Mouse (Mus musculus) liver, postnatal 0 days (tissue): ENCODE data around the gene Gzmd. TPM values are rescaled to one million over a fixed set of nuclear protein-coding genes. Genes with fewer than 3 reads are reported as not detected.
A peak's percentile ranks its signal among the peaks of the same experiment; 100 is the strongest.
"Not testable (repeated sequence)": the region's sequence is repeated elsewhere in the genome, so short reads cannot be mapped to it uniquely, and the experiment has no call there.

Experiments used
- ATAC-seq: fragments of 200-750 bp; cut with Nextera tagmentation; 2 replicates; pipeline ENCODE4 v1.8.0; 2017; ENCODE audit warnings: mild to moderate bottlenecking, moderate library complexity
- DNase-seq: peaks from one replicate; pipeline ENCODE4 v3.0.0-alpha.2; 2016
- H3K27ac ChIP-seq: fragments of 300-500 bp; sonication (generic); 2 replicates; pipeline ENCODE4 v1.5.1; 2014; ENCODE audit warnings: antibody characterized with exemption, moderate library complexity, mild to moderate bottlenecking, low read depth
- H3K27me3 ChIP-seq: fragments of 300-500 bp; sonication (generic); 2 replicates; pipeline ENCODE4 v1.6.1; 2014; ENCODE audit warnings: low read length, control low read depth, mixed read lengths; ENCODE audit not compliant: insufficient read depth
- H3K36me3 ChIP-seq: fragments of 300-500 bp; sonication (generic); replicated peaks from 2 replicates; pipeline ENCODE4 v1.6.1; 2014; ENCODE audit warnings: mild to moderate bottlenecking, control low read depth, low read length, moderate library complexity, mixed read lengths; ENCODE audit not compliant: insufficient read depth
- H3K4me1 ChIP-seq: fragments of 300-500 bp; sonication (generic); 2 replicates; pipeline ENCODE4 v1.6.1; 2014; ENCODE audit warnings: antibody characterized with exemption, mild to moderate bottlenecking, control low read depth; ENCODE audit not compliant: insufficient read depth
- H3K4me2 ChIP-seq: fragments of 300-500 bp; sonication (generic); 2 replicates; pipeline ENCODE4 v1.6.1; 2014; ENCODE audit warnings: low read depth, mild to moderate bottlenecking, low read length, moderate library complexity, mixed read lengths
- H3K4me3 ChIP-seq: fragments of 300-500 bp; sonication (generic); 2 replicates; pipeline ENCODE4 v1.5.1; 2014; ENCODE audit warnings: low read depth, low read length
- H3K9ac ChIP-seq: fragments of 300-500 bp; sonication (generic); replicated peaks from 2 replicates; pipeline ENCODE4 v1.6.1; 2014; ENCODE audit warnings: mild to moderate bottlenecking, moderate library complexity
- H3K9me3 ChIP-seq: fragments of 300-500 bp; sonication (generic); 2 replicates; pipeline ENCODE4 v1.6.1; 2016; ENCODE audit warnings: mild to moderate bottlenecking, control low read depth, low read length, mixed read lengths
- CTCF ChIP-seq: sonication (generic); IDR thresholded peaks from 2 replicates; pipeline ENCODE4 v1.5.1; 2016; ENCODE audit warnings: antibody characterized with exemption, low read depth
- EP300 ChIP-seq: IDR thresholded peaks from 2 replicates; pipeline ENCODE4 v1.6.1; 2016; ENCODE audit warnings: antibody characterized with exemption, low read depth, mild to moderate bottlenecking
- WGBS: fragments of 180-500 bp; shearing (Covaris S2); extraction: QIAGEN DNeasy Blood & Tissue Kit; methylation state at CpG from one replicate; pipeline ENCODE4 v1.1.7; 2014; ENCODE audit not compliant: insufficient replicate concordance; 5-methylcytosine and 5-hydroxymethylcytosine counted together
- polyA plus RNA-seq: library from polyadenylated mRNA; unstranded; fragments of >200 nt; fragmentation: Nextera tagmentation; extraction: Ambion mirVana; gene quantifications from 2 replicates; pipeline ENCODE4 v1.2.1, GENCODE M21; 2015

Gene Gzmd
- polyA plus RNA-seq, 1 experiment from 2014 or later: not detected

DNA sequence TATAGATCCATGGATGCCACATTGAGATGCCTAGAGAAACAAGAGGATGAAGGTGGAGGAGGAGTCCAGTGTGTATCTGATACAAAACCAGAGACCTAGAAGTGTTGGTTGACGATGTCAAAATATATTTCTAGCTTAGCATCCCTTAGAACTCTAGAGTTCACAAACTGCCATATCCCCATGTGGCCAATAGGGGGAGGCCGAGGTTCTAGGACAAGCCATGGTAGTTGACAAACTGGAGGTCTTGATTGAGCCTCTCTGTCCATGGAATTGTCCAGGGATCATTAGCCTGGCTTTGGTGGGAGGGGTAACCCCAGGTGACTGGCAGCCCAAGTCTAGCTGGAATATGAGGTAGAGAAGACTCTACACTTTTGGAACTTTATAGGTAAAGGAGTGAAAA lies 22.9 kb upstream of the Gzmd start:
- Histone ChIP-seq H3K36me3 (no peaks in the 10 kb centered on the region), H3K27me3 (no peaks in the 10 kb centered on the region), H3K27ac (no peak overlapping the region), H3K9me3 (no peaks in the 10 kb centered on the region), H3K4me3 (no peak overlapping the region), H3K4me2 (no peak overlapping the region), H3K4me1 (no peaks in the 10 kb centered on the region), H3K9ac (no peak overlapping the region)
- DNase-seq (no peak), ATAC-seq (no peak)
- TF ChIP-seq EP300: no peak
- peak; percentile 51 for TF ChIP-seq CTCF
- 59% methylated on average over 2 of the region's 2 CpGs for WGBS

GRCm38 (mm10) chr14:56133675-56134074 lies 1.3 kb upstream of the Gzmd start:
- H3K9me3 ChIP-seq, H3K4me2 ChIP-seq, ATAC-seq, H3K4me3 ChIP-seq, H3K4me1 ChIP-seq, H3K9ac ChIP-seq, H3K27me3 ChIP-seq, H3K36me3 ChIP-seq, DNase-seq, H3K27ac ChIP-seq: not testable (repeated sequence)
- 63% methylated on average over 1 of the region's 1 CpGs for WGBS

DNA sequence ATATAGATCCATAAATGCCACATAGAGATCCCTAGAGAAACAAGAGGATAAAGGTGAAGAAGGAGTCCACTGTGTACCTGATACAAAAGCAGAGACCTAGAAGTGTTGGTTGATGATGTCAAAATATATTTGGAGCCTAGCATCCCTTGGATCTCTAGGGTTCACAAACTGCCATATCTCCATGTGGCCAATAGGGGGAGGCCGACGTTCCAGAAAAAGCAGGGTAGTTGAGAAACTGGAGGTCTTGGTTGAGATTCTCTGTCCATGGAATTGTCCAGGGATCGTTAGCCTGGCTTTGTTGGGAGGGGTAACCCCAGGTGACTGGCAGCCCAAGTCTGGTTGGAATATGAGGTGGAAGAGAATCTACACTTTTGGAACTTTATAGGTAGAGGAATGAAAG lies 4.1 kb downstream of the Gzmd start:
- H3K9me3 ChIP-seq: no peaks in the 10 kb centered on the region
- H3K9ac ChIP-seq: no peak overlapping the region
- H3K36me3 ChIP-seq: no peaks in the 10 kb centered on the region
- no peaks in the 10 kb centered on the region for H3K4me1 ChIP-seq
- WGBS: 32% methylated on average over 3 of the region's 3 CpGs
- H3K4me3 ChIP-seq: no peak overlapping the region
- ATAC-seq (no peak), DNase-seq (no peak)
- H3K27me3 ChIP-seq: no peaks in the 10 kb centered on the region
- TF ChIP-seq EP300 (no peak), CTCF (peak; percentile 49)
- no peak overlapping the region for H3K27ac ChIP-seq
- H3K4me2 ChIP-seq: no peak overlapping the region

DNA sequence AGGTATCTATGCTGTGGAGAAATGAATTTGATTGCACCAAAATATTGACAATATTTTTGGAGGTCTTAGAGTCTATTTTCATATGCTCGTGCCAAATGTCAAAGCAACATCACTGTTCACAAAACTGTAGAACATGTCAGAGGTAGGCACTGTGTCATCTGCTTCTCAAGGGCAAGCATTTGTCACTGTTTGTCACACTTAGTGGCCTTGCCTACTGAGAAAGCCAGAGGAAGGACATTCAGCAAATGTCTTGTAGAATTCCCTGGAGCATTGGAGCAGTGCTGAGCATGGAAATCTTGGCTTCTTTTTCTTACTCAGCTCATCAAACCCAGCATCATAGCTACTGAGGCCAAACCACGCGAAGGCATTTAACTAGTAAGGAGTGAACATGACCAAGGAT lies 8.9 kb downstream of the Gzmd start:
- Histone ChIP-seq H3K27ac (no peak overlapping the region), H3K36me3 (no peaks in the 10 kb centered on the region), H3K4me2 (no peak overlapping the region), H3K9me3 (no peaks in the 10 kb centered on the region), H3K9ac (no peak overlapping the region), H3K27me3 (no peaks in the 10 kb centered on the region), H3K4me1 (no peaks in the 10 kb centered on the region), H3K4me3 (no peak overlapping the region)
- DNase-seq (no peak), ATAC-seq (no peak)
- no peak for TF ChIP-seq EP300
- no peak for TF ChIP-seq CTCF
- WGBS: 68% methylated on average over 3 of the region's 3 CpGs

DNA sequence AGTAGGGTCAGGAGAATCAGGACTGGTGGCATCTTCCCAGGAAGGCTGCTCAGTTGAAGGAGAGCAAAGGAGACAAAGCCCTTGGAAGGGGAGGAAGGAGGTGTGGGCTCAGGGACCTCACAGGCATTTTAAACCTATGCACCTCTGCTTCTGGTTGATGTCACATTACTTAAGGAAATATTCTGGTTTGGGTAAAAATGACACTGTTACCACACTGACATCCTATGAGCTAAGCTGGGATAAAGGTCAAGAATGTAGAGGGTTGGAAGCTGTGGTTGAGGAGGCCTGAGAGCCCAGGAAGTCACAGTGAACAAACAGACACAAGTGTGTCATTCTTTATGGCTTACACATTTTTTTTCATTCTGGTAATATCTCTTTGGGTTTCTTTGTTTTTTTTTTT lies 11.9 kb downstream of the Gzmd start, which contains the start of gene Gzme:
TSS of gene Gzme (minus strand) at position 101 of the 400 bp plus-strand sequence.
- H3K27me3 ChIP-seq: no peaks in the 10 kb centered on the region
- no peak within 1 kb of the TSS for H3K9ac ChIP-seq
- no peak within 1 kb of the TSS for H3K27ac ChIP-seq
- no peak within 1 kb of the TSS for H3K4me2 ChIP-seq
- TF ChIP-seq EP300: no peak
- no peak for TF ChIP-seq CTCF
- no peaks in the 10 kb centered on the region for H3K36me3 ChIP-seq
- no peak for ATAC-seq
- H3K4me3 ChIP-seq: no peak within 1 kb of the TSS
- no peaks in the 10 kb centered on the region for H3K4me1 ChIP-seq
- no peaks in the 10 kb centered on the region for H3K9me3 ChIP-seq
- DNase-seq: no peak

DNA sequence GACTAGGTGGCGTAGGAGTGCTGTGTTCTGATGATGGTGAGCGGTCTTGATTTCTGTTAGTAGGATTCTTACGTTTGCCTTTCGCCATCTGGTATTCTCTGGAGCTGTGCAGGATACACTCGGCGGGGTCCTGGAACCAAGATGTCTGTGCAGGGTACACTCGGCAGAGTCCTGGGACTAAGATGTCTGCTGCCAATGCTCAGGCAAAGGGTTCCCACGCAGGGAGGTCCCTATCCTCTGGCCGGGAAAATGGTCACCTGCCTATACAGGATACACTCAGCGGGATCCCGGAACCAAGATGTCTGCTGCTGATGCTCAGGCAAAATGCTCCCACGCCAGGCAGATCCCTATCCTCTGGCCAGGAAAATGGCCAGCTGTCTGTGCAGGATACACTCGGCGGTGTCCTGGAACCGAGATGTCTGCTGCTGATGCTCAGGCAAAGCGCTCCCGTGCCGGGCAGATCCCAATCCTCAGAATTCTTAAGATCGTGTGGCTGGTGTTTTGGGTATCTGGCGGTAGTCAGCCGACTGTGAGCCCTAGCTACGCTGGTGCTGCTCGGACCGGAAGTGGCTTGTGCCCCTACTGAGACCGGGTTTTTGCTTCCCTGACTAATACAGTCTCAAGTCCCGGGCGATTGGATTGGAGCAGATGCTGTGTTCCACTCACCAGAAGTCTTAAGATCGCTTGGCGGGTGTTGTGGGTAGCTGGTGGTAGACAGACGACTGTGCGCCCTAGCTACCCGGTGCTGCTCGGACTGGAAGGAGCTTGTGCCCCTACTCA lies 16.7 kb downstream of the Gzmd start:
- H3K4me1 ChIP-seq, H3K9me3 ChIP-seq, H3K36me3 ChIP-seq, H3K4me2 ChIP-seq, H3K9ac ChIP-seq, H3K27me3 ChIP-seq, ATAC-seq, H3K27ac ChIP-seq, DNase-seq, H3K4me3 ChIP-seq: not testable (repeated sequence)
- WGBS: 88% methylated on average over 33 of the region's 33 CpGs
